Mouse (Mus musculus) neural tube, embryonic 10.5 days (tissue): ENCODE data around the gene Sema4c.
"Not testable (repeated sequence)": the region's sequence is repeated elsewhere in the genome, so short reads cannot be mapped to it uniquely, and the experiment has no call there.

Experiments used
- DNase-seq: peaks from one replicate; pipeline ENCODE4 v3.0.0-alpha.2; 2017; ENCODE audit warnings: low spot score; ENCODE audit errors: extremely low spot score

Gene Sema4c

GRCm38 (mm10) chr1:36536783-36537182 lies 21.4 kb downstream of the Sema4c start, which contains the start of gene Ankrd23:
Gene Ankrd23, minus strand, starts transcription at chr1:36536883.
- not testable (repeated sequence) for DNase-seq

- DNase-seq: no peak
Measured at GRCm38 (mm10) chr1:36536397-36536728, 21.8 kb downstream of the Sema4c start.

GRCm38 (mm10) chr1:36535477-36536396 lies 22.4 kb downstream of the Sema4c start:
- DNase-seq: no peak

- DNase-seq: no peak
Measured at GRCm38 (mm10) chr1:36534595-36535058, 23.5 kb downstream of the Sema4c start.

GRCm38 (mm10) chr1:36533546-36533945 lies 24.6 kb downstream of the Sema4c start:
- DNase-seq: no peak

- no peak for DNase-seq
Measured at GRCm38 (mm10) chr1:36531461-36531860, 26.7 kb downstream of the Sema4c start.

- no peak for DNase-seq
Measured at GRCm38 (mm10) chr1:36530962-36531361, 27.2 kb downstream of the Sema4c start.

- no peak for DNase-seq
Measured at GRCm38 (mm10) chr1:36530485-36530884, 27.7 kb downstream of the Sema4c start.

GRCm38 (mm10) chr1:36529875-36530274 lies 28.3 kb downstream of the Sema4c start:
- DNase-seq: no peak

- no peak for DNase-seq
Measured at GRCm38 (mm10) chr1:36529274-36529673, 28.9 kb downstream of the Sema4c start.

- no peak for DNase-seq
Measured at GRCm38 (mm10) chr1:36528351-36528750, 29.8 kb downstream of the Sema4c start.

- DNase-seq: no peak
Measured at GRCm38 (mm10) chr1:36526903-36527302, 31.2 kb downstream of the Sema4c start.

- no peak for DNase-seq
Measured at GRCm38 (mm10) chr1:36525774-36526173, 32.4 kb downstream of the Sema4c start.

GRCm38 (mm10) chr1:36524058-36524457 lies 34.1 kb downstream of the Sema4c start:
- no peak for DNase-seq

- DNase-seq: no peak
Measured at GRCm38 (mm10) chr1:36523332-36524013, 34.7 kb downstream of the Sema4c start.

GRCm38 (mm10) chr1:36522210-36522609 lies 35.9 kb downstream of the Sema4c start:
- DNase-seq: no peak

- no peak for DNase-seq
Measured at GRCm38 (mm10) chr1:36519626-36520025, 38.5 kb downstream of the Sema4c start.

GRCm38 (mm10) chr1:36518259-36518658 lies 39.9 kb downstream of the Sema4c start:
- DNase-seq: no peak

GRCm38 (mm10) chr1:36513718-36514117 lies 44.4 kb downstream of the Sema4c start:
- no peak for DNase-seq

GRCm38 (mm10) chr1:36513310-36513709 lies 44.8 kb downstream of the Sema4c start:
- no peak for DNase-seq

GRCm38 (mm10) chr1:36512966-36513280 lies 45.2 kb downstream of the Sema4c start:
- no peak for DNase-seq
